Mouse (Mus musculus): Measurements from ENCODE around the gene Acyp1. TPM values are rescaled to one million over a fixed set of nuclear protein-coding genes. Genes with fewer than 3 reads are reported as not detected.
"Not testable (repeated sequence)": the region's sequence is repeated elsewhere in the genome, so short reads cannot be mapped to it uniquely, and the experiment has no call there.

The Acyp1 gene
- total RNA-seq, 2 experiments from 2014 or later, result 26.9 to 31.7 TPM

- no peak overlapping the region for H3K27ac ChIP-seq
- TF ChIP-seq CTCF (conservative IDR thresholded peaks at IDR 0.05), result peak; percentile 53
- DNase-seq (ENCODE audit: low spot score in 2 of 2), result no peak
- no peak overlapping the region for H3K4me3 ChIP-seq
Observed at GRCm38 (mm10) chr12:85292906-85293305, 4.7 kb upstream of the Acyp1 start.

DNA sequence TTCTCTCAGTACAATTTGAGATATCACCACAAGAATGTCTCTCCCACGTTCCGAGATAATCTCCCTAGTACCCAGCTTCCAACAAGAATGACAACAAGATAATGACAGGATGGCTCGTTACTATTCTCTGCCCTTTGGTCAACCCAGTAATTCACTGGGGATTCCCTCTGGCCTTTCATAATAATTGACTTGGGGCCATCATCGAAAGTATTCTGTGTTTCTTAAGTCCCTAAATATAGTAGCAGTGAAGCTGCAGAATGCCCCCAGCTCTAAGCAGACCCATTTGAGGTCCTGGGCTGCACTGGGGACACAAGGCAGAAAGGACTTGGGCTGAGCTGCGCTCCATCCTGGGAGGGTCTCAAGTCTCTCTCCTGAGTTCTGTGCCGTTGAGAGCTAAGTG lies 4.0 kb upstream of the Acyp1 start:
- H3K27ac ChIP-seq, result no peak overlapping the region
- H3K4me3 ChIP-seq, result no peak overlapping the region
- TF ChIP-seq CTCF (conservative IDR thresholded peaks at IDR 0.05), result no peak
- no peak for DNase-seq (ENCODE audit: low spot score in 2 of 2)

DNA sequence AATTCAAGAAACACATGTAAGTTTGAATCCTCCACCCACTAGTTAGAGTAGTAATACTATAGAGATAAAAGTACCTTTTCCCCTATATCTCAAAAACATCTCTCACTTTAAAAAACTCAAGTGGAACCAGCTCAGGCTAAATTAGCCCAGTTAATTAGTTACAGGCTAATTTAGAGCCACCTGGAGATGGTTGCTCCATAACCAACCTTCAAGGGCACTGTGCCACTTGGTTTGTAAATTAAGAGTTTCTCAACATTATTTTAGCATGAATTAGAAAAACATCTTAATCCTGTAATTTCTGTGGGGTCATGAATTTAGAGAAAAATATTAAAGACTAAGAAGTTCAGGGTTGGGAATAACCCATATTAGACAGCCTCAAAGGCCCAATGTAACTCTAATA lies 3.3 kb upstream of the Acyp1 start:
- no peak overlapping the region for H3K4me3 ChIP-seq
- no peak overlapping the region for H3K27ac ChIP-seq
- DNase-seq (ENCODE audit: low spot score in 2 of 2), result no peak
- no peak for TF ChIP-seq CTCF (conservative IDR thresholded peaks at IDR 0.05)

DNA sequence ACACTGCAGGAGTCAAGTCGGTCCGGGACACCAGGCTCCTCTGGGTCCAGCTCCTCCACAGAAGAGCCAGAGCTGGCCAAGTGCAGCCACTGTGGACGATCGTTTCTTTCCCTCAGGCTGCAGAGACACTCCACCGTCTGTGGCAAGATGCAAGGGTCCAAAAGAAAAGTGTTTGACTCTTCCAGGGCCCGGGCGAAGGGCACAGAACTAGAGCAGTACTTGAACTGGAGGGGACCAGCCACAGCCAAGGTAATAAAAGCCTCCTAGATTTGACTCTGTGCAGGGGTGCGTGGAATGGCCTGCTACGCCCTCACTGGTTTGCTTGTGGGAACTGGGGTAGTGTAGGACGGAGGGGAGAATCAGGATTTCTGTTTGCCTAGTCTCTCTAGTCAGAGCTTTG lies 2.4 kb upstream of the Acyp1 start:
- no peak overlapping the region for H3K4me3 ChIP-seq
- H3K27ac ChIP-seq, result no peak overlapping the region
- DNase-seq (ENCODE audit: low spot score in 2 of 2), result no peak
- TF ChIP-seq CTCF (conservative IDR thresholded peaks at IDR 0.05), result no peak

GRCm38 (mm10) chr12:85289157-85290000 lies 1.1 kb upstream of the Acyp1 start:
- no peak for DNase-seq (ENCODE audit: low spot score in 2 of 2)
- Histone ChIP-seq H3K4me3 (peak overlapping the region; percentile 62), H3K27ac (no peak overlapping the region; the same call in 1 of the 2 replicates)
- no peak for TF ChIP-seq CTCF (conservative IDR thresholded peaks at IDR 0.05)

GRCm38 (mm10) chr12:85288486-85289156 lies 383 bp upstream of the Acyp1 start, which contains the start of gene Zc2hc1c:
Gene Zc2hc1c (plus strand): TSS chr12:85288591.
- peak within 1 kb of the TSS; percentile 62 for H3K4me3 ChIP-seq
- TF ChIP-seq CTCF (conservative IDR thresholded peaks at IDR 0.05), result no peak
- peak within 1 kb of the TSS; percentile 58 for H3K27ac ChIP-seq
- peak; percentile 57 to 76 for DNase-seq (ENCODE audit: low spot score in 2 of 2)

- Histone ChIP-seq H3K27ac (no peak overlapping the region), H3K4me3 (no peak overlapping the region)
- peak; percentile 59 for TF ChIP-seq CTCF (conservative IDR thresholded peaks at IDR 0.05)
- DNase-seq (ENCODE audit: low spot score in 2 of 2), result no peak
Observed at GRCm38 (mm10) chr12:85286941-85287340, 1.3 kb downstream of the Acyp1 start.

DNA sequence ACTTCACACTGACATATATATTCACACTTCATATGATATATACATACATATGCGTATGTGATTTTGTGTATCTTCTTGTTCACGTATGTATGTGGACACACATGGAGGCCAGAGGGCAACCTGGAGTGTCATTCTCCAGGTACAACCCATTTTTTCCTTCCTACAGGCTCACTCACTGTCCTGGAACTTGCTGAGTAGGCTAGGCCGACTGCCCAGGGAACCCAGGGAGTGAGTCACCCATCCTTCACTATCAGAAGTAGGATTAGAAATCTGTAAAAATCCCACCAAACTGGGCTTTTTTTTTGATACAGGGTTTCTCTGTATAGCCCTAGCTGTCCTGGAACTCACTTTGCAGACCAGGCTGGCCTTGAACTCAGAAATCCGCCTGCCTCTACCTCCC lies 3.2 kb downstream of the Acyp1 start:
- TF ChIP-seq CTCF (conservative IDR thresholded peaks at IDR 0.05), result no peak
- Histone ChIP-seq H3K4me3 (no peak overlapping the region), H3K27ac (no peak overlapping the region)
- no peak for DNase-seq (ENCODE audit: low spot score in 2 of 2)

DNA sequence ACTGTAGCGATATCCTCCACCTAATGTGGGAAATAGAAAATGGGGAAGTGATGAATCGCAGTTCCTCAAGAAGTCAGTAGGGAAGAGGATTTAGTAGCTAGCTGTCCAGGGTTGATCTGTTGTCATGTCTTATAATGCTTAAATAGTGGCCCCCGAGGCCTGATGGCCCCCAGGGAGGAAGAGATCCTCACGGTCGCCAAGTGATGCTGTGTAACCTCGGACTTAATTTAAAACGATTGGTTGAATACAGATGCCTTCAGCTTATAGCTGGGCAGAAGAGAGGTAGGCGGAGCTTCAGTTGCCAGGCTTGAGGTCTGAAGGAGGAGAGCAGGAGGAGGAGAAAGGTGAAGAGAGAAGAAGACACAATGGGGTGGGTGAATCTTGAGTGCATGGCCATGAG lies 3.9 kb downstream of the Acyp1 start:
- no peak for TF ChIP-seq CTCF (conservative IDR thresholded peaks at IDR 0.05)
- Histone ChIP-seq H3K4me3 (no peak overlapping the region), H3K27ac (no peak overlapping the region)
- DNase-seq (ENCODE audit: low spot score in 2 of 2), result no peak

DNA sequence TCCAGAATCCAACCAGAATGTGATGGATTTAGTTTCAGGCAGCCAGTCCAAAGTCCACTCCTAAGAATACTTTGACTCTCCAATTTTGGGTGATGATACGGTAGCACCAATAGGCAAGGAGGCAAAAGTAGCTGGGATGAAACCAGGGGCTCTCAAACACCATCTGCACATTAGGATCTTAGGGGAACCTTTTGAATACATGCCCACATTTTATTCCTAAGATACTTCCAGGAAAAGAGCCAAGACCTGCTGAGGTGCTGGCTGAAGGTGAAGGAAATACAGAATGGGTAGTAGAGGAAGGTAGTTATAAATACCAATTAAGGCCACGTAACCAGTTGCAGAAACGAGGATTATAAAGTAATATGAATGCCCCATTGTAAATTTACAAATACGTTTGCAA lies 6.5 kb downstream of the Acyp1 start:
- H3K27ac ChIP-seq, result peak overlapping the region; percentile 97

DNA sequence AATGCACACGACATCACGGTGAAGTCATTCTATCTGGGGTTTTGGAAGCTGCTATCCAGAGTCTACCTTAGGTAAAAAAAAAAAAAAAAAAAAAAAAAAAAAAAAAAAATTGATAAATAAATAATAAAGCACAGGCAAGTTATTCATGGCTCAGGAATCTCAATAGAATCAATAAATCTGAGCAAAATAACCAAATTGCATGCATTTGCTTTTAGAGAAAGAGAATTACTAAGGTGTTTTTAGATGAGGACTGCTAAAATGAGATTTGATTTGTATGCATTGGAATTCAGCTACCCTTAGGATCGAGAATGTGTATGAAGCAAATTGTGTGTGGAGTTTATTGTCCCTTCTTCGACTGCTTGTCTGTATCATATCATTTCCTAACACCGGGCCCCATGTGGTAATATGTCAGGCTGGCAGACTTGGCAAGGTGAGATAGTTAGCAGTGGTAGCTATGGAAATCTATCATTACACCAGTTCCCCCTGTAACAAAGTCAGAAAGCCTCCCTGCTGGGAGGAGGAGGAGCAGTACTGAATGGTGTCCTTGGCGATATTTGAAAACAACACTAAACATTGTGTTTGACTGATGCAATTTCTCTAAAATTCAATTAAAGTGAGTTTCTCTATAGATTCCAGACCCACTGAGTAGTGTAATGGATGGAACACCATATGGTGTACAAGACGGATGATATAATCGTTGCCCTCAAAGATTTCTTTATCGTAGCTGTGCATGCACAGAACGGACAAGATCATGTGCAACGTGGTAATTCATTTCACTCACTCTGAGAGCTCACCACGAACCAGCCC lies 7.2 kb downstream of the Acyp1 start:
- Histone ChIP-seq H3K27ac (peak overlapping the region; percentile 97), H3K4me3 (peak overlapping the region; percentile 87)
- TF ChIP-seq CTCF (conservative IDR thresholded peaks at IDR 0.05), result no peak
- DNase-seq (ENCODE audit: low spot score in 2 of 2), result no peak

More for the DNA sequence above, 6.5 kb downstream of the Acyp1 start:
- DNase-seq (ENCODE audit: low spot score in 2 of 2); H3K4me3 ChIP-seq: not testable (repeated sequence)

- no peak; the same call in 1 of the 2 replicates for TF ChIP-seq CTCF (conservative IDR thresholded peaks at IDR 0.05)
- peak; percentile 96 to 97 for DNase-seq (ENCODE audit: low spot score in 2 of 2)
- Histone ChIP-seq H3K4me3 (peak overlapping the region; percentile 87), H3K27ac (peak overlapping the region; percentile 97)
Observed at GRCm38 (mm10) chr12:85280105-85280844, 8.0 kb downstream of the Acyp1 start.

All from layer of hippocampus, adult 2 months (tissue).